Mouse (Mus musculus): ENCODE data around the gene Gm20390. TPM values are rescaled to one million over a fixed set of nuclear protein-coding genes. Genes with fewer than 3 reads are reported as not detected.

The Gm20390 gene
- polyA plus RNA-seq (2014; fragmentation: Illumina TruSeq; extraction: RNeasy Lipid Tissue Mini Kit (QIAGEN cat#74804); ENCODE audit: low read depth, low replicate concordance), result 24.6 TPM

GRCm38 (mm10) chr11:93968005-93968847 lies at the start of gene Gm20390, which contains the start of gene Nme1:
Gm20390 (minus strand) TSS chr11:93968293.
Nme1 (minus strand) TSS chr11:93968521.

GRCm38 (mm10) chr11:93995720-93996305 lies 27.7 kb upstream of the Gm20390 start, which contains the start of gene Spag9:
Spag9 (plus strand) TSS chr11:93996091.

GRCm38 (mm10) chr11:93956159-93956558 lies 11.9 kb downstream of the Gm20390 start, which contains the start of gene Nme2:
Nme2 (minus strand) TSS chr11:93956259.

Other genes starting within 250 kb of the Gm20390 start
- 6.9 TPM for gene Utp18, start 82.5 kb downstream of the Gm20390 start, polyA plus RNA-seq (2014; fragmentation: Illumina TruSeq; extraction: RNeasy Lipid Tissue Mini Kit (QIAGEN cat#74804); ENCODE audit: low read depth, low replicate concordance)
- 10.7 TPM for gene Mbtd1, start 82.4 kb downstream of the Gm20390 start, polyA plus RNA-seq (2014; fragmentation: Illumina TruSeq; extraction: RNeasy Lipid Tissue Mini Kit (QIAGEN cat#74804); ENCODE audit: low read depth, low replicate concordance)
- 1,035 TPM for gene Nme2, start 12.0 kb downstream of the Gm20390 start, polyA plus RNA-seq (2014; fragmentation: Illumina TruSeq; extraction: RNeasy Lipid Tissue Mini Kit (QIAGEN cat#74804); ENCODE audit: low read depth, low replicate concordance)
- gene Nme1, start 228 bp upstream of the Gm20390 start, polyA plus RNA-seq (2014; fragmentation: Illumina TruSeq; extraction: RNeasy Lipid Tissue Mini Kit (QIAGEN cat#74804); ENCODE audit: low read depth, low replicate concordance), result 27.9 TPM
- 83.2 TPM for gene Spag9, start 27.8 kb upstream of the Gm20390 start, polyA plus RNA-seq (2014; fragmentation: Illumina TruSeq; extraction: RNeasy Lipid Tissue Mini Kit (QIAGEN cat#74804); ENCODE audit: low read depth, low replicate concordance)
- 50.0 TPM for gene Tob1, start 243.2 kb upstream of the Gm20390 start, polyA plus RNA-seq (2014; fragmentation: Illumina TruSeq; extraction: RNeasy Lipid Tissue Mini Kit (QIAGEN cat#74804); ENCODE audit: low read depth, low replicate concordance)

Measured in heart, adult 10 weeks (tissue).